In the genomic region with DNA sequence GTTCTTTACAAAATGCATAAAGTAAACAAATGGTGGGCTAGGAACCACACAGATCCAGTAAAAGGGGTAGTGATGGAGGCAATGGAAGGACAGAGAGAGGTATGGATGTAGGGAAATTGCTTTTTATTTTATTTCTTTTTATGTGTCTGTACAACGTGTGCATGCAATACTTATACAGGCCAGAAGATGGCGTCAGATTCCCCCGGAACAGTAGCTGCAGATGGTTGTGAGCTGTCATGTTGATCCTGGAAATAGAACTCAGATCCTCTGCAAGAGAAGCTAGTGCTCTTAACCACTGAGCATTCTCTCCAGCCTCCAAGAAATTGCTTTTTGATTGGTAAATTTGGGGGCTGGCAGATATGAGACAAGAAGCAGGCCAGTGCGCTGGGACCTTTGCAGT, we compare ENCODE assay signal across 10 mouse cellular contexts.
A peak's percentile ranks its signal among the peaks of the same experiment; 100 is the strongest.
DNase-seq lines count a peak whose midpoint lies in the region; ATAC-seq and TF ChIP-seq lines count a peak whose summit lies in the region.
"Had no signal": no experiment of that assay in that cellular context is flagged by ENCODE, and none has a peak within 500 bp of the region (broad histone marks: within the 10 kb centered on the region; RNA-seq: fewer than 3 reads in every experiment).

No protein-coding gene starts in this region.

- TF ChIP-seq CTCF in left cerebral cortex, adult 2 months (IDR thresholded peaks at IDR 0.05) = peak; percentile 69
- peak in 2 of 3 experiments; percentile 23 to 27; a peak in 3 of 6 replicates for TF ChIP-seq CTCF in MEL (IDR thresholded peaks at IDR 0.05 in 2 of 3, conservative IDR thresholded peaks at IDR 0.05 in 1 of 3; ENCODE audit: control insufficient read depth in 1 of 3, insufficient read depth in 1 of 3, low read depth in 2 of 3, low read length in 3 of 3, poor library complexity in 1 of 3, severe bottlenecking in 1 of 3)
- TF ChIP-seq CTCF in lung, embryonic 14.5 days (IDR thresholded peaks at IDR 0.05; ENCODE audit: low read depth) = peak; percentile 68

- H3K27ac ChIP-seq in left cerebral cortex, adult 2 months = no peak overlapping the region
- no peak overlapping the region for H3K27ac ChIP-seq in MEL (ENCODE audit: control insufficient read depth, low read depth, low read length)
- H3K27ac ChIP-seq in lung, embryonic 14.5 days (ENCODE audit: low read depth) = no peak overlapping the region
- H3K27ac ChIP-seq: limb, embryonic 13.5 days had no signal

- no peaks in the 10 kb centered on the region for H3K9me3 ChIP-seq in MEL (replicated peaks; ENCODE audit: insufficient read depth, low read length)
- no peaks in the 10 kb centered on the region; the same call in 1 of the 2 replicates for H3K9me3 ChIP-seq in lung, embryonic 14.5 days (ENCODE audit: low read depth, low read length)

- no peak overlapping the region for H3K4me3 ChIP-seq in left cerebral cortex, adult 2 months
- no peak overlapping the region for H3K4me3 ChIP-seq in MEL (ENCODE audit: control insufficient read depth in 1 of 2, insufficient read depth in 1 of 2, low read depth in 2 of 2, low read length in 2 of 2)
- H3K4me3 ChIP-seq in lung, embryonic 14.5 days (ENCODE audit: low read depth, low read length) = no peak overlapping the region
- H3K4me3 ChIP-seq: limb, embryonic 13.5 days had no signal

- peak; percentile 17 to 35 for DNase-seq in adrenal gland, postnatal 36 days
- DNase-seq in adrenal gland, adult 8-10 months = no peak
- DNase-seq in left cerebral cortex, adult 2 months (ENCODE audit: extremely low spot score in 1 of 2, low spot score in 2 of 2) = no peak
- DNase-seq in left cerebral cortex, adult 11 months (ENCODE audit: low spot score) = no peak
- peak; percentile 4 for DNase-seq in MEL (ENCODE audit: low read depth, low spot score)
- DNase-seq in lung, embryonic 14.5 days = peak; percentile 69

- no peaks in the 10 kb centered on the region for H3K27me3 ChIP-seq in MEL (ENCODE audit: control insufficient read depth in 1 of 2, insufficient read depth in 2 of 2, low read length in 2 of 2)
- H3K27me3 ChIP-seq in lung, embryonic 14.5 days (ENCODE audit: insufficient read depth, low read length) = no peaks in the 10 kb centered on the region
- H3K27me3 ChIP-seq: limb, embryonic 13.5 days had no signal

- peak; percentile 21 for TF ChIP-seq RAD21 in MEL (IDR thresholded peaks at IDR 0.05; ENCODE audit: low read depth, low read length)

- no peak for ATAC-seq in lung, embryonic 14.5 days (ENCODE audit: insufficient read depth)
- no peak for ATAC-seq in megakaryocyte, adult 5-6 weeks (ENCODE audit: poor library complexity, severe bottlenecking)
- ATAC-seq in megakaryocyte-erythroid progenitor cell, adult 5-6 weeks (replicated peaks; ENCODE audit: low FRiP score, low TSS enrichment, poor library complexity, severe bottlenecking) = no peak

- no peak for TF ChIP-seq EP300 in MEL (IDR thresholded peaks at IDR 0.05; ENCODE audit: low read depth in 1 of 2, low read length in 2 of 2)

- no peak overlapping the region for H3K4me2 ChIP-seq in lung, embryonic 14.5 days
- H3K4me2 ChIP-seq: limb, embryonic 13.5 days had no signal

- no peak overlapping the region for H3K9ac ChIP-seq in MEL (ENCODE audit: control insufficient read depth, low read depth, low read length, poor library complexity, severe bottlenecking)
- H3K9ac ChIP-seq in lung, embryonic 14.5 days = no peak overlapping the region
- H3K9ac ChIP-seq: limb, embryonic 13.5 days had no signal

- no peaks in the 10 kb centered on the region for H3K36me3 ChIP-seq in MEL (ENCODE audit: control insufficient read depth in 1 of 2, insufficient read depth in 2 of 2, low read length in 2 of 2)
- H3K36me3 ChIP-seq in lung, embryonic 14.5 days (ENCODE audit: insufficient read depth) = no peaks in the 10 kb centered on the region
- H3K36me3 ChIP-seq: G1E; limb, embryonic 13.5 days had no signal

- intact Hi-C loops in left cerebral cortex, adult 2 months (cut with DNase I) = loop anchor here (5.0 kb wide), 3 partner anchors 115 to 370 kb away; no protein-coding TSS in a partner anchor

- no peak for TF ChIP-seq POLR2A in MEL (IDR thresholded peaks at IDR 0.05; ENCODE audit: control insufficient read depth in 1 of 2, insufficient read depth in 1 of 2, low read depth in 1 of 2, low read length in 2 of 2, poor library complexity in 1 of 2)

- no peaks in the 10 kb centered on the region for H3K4me1 ChIP-seq in MEL (ENCODE audit: control insufficient read depth in 1 of 2, insufficient read depth in 2 of 2, low read length in 2 of 2)
- H3K4me1 ChIP-seq in lung, embryonic 14.5 days (ENCODE audit: insufficient read depth) = 0 out of 2 replicates have a peak, but pooled peaks cover 6% of the 10 kb centered on the region

- 24% methylated on average over 4 of the region's 4 CpGs for WGBS in lung, embryonic 14.5 days

- H3K79me2 ChIP-seq in MEL (ENCODE audit: control insufficient read depth, insufficient read depth, low read length, poor library complexity) = no peaks in the 10 kb centered on the region

TF ChIP-seq in MEL, 35 proteins besides CTCF, POLR2A, EP300 and RAD21:
- TF ChIP-seq ELF1 (IDR thresholded peaks at IDR 0.05; ENCODE audit: low read depth, low read length) = no peak
- TF ChIP-seq SMC3 (IDR thresholded peaks at IDR 0.05; ENCODE audit: low read depth, low read length) = peak; percentile 36

Comparison
In these comparisons a context has a peak if more than half of its experiments do, and no peak if none do; other contexts are left out.
1. DNase-seq: peak in adrenal gland, postnatal 36 days (2 of 2), MEL (single experiment) and lung, embryonic 14.5 days (single experiment); none in adrenal gland, adult 8-10 months (single experiment), left cerebral cortex, adult 2 months (0 of 2) and left cerebral cortex, adult 11 months (single experiment).
2. Peak in every context shown above with its lines, with median percentiles within 50 percentile points of each other: CTCF ChIP-seq.